Mouse (Mus musculus) gastrocnemius, postnatal 4 days (tissue): ENCODE measurements around the gene Zfp973. TPM values are rescaled to one million over a fixed set of nuclear protein-coding genes. Genes with fewer than 3 reads are reported as not detected.
"Not testable (repeated sequence)": the region's sequence is repeated elsewhere in the genome, so short reads cannot be mapped to it uniquely, and the experiment has no call there.

ENCODE experiments used
- DNase-seq, 2 experiments: peaks; one replicate each; pipeline ENCODE4 v3.0.0; 2021 to 2022; ENCODE audit warnings: low spot score in 2 of 2, mixed read lengths in 2 of 2
- long read RNA-seq, 2 experiments: library from polyadenylated mRNA; stranded (forward); transcript quantifications; one replicate each; pipeline ENCODE4 v2.0.0; 2021
- total RNA-seq, 2 experiments: library from RNA; stranded (reverse); gene quantifications; 2 replicates each; pipeline ENCODE4 v1.2.3; 2021

The Zfp973 gene
- total RNA-seq = 1 to 10 TPM; 7.5 TPM
- long read RNA-seq, experiment 1, partial matches to known transcripts = 0 of 1 reads
- long read RNA-seq, experiment 1, other reads (novel, unspliced or antisense) = 0 of 1 reads
- long read RNA-seq, experiment 2, partial matches to known transcripts = 0 of 4 reads
- long read RNA-seq, experiment 2, other reads (novel, unspliced or antisense) = 3 of 4 reads

- not testable (repeated sequence) for DNase-seq
These were observed at the start of gene Zfp973 for GRCm38 (mm10) chr2:176670222-176670621. Gene Zfp973, plus strand, starts transcription at chr2:176670522.

GRCm38 (mm10) chr2:176636244-176636643 is 34.1 kb upstream of the Zfp973 start, which contains the start of gene Gm14308:
Gene Gm14308, minus strand, starts transcription at chr2:176636344.
- DNase-seq = not testable (repeated sequence)

- DNase-seq = not testable (repeated sequence)
These were observed 37.7 kb downstream of the Zfp973 start, which contains the start of gene Gm14305 for GRCm38 (mm10) chr2:176708051-176708450. Gene Gm14305, plus strand, starts transcription at chr2:176708328.

Other genes with a start within 250 kb of the Zfp973 start
- 1 to 10 TPM; 6.0 to 9.1 TPM for gene Gm14435, start 246.9 kb upstream of the Zfp973 start, total RNA-seq
- not detected for gene Gm14434, start 183.7 kb upstream of the Zfp973 start, total RNA-seq
- gene Zfp967, start 149.5 kb upstream of the Zfp973 start, total RNA-seq = not detected
- gene Gm14308, start 34.2 kb upstream of the Zfp973 start, total RNA-seq = 1 to 10 TPM; 1.0 to 4.2 TPM
- gene Gm14305, start 37.8 kb downstream of the Zfp973 start, total RNA-seq = 10 to 100 TPM; 11.4 to 11.6 TPM
- gene Gm14295, start 128.1 kb downstream of the Zfp973 start, total RNA-seq = 1 to 10 TPM; 7.6 to 8.6 TPM
- not detected for gene Gm14408, start 160.6 kb downstream of the Zfp973 start, total RNA-seq